Mouse (Mus musculus) liver, embryonic 16.5 days (tissue): ENCODE results near the gene Mfsd6l. TPM values are rescaled to one million over a fixed set of nuclear protein-coding genes. Genes with fewer than 3 reads are reported as not detected.
A peak's percentile ranks its signal among the peaks of the same experiment; 100 is the strongest.

Experiments
- ATAC-seq: fragments of 200-750 bp; cut with Nextera tagmentation; 2 replicates; pipeline ENCODE4 v1.8.0; 2017; ENCODE audit warnings: low read depth, mild to moderate bottlenecking, moderate number of reproducible peaks, moderate library complexity
- H3K27ac ChIP-seq: fragments of 300-500 bp; sonication (generic); 2 replicates; pipeline ENCODE4 v1.5.1; 2014; ENCODE audit warnings: mild to moderate bottlenecking, low read length
- H3K27me3 ChIP-seq: fragments of 300-500 bp; sonication (generic); 2 replicates; pipeline ENCODE4 v1.6.1; 2014; ENCODE audit warnings: low read depth, low read length, mixed read lengths; ENCODE audit not compliant: control insufficient read depth, insufficient read depth
- H3K36me3 ChIP-seq: fragments of 300-500 bp; sonication (generic); 2 replicates; pipeline ENCODE4 v1.6.1; 2014; ENCODE audit warnings: mild to moderate bottlenecking; ENCODE audit not compliant: control insufficient read depth, insufficient read depth
- H3K4me1 ChIP-seq: fragments of 300-500 bp; sonication (generic); 2 replicates; pipeline ENCODE4 v1.6.1; 2014; ENCODE audit warnings: low read depth, low read length, mixed read lengths; ENCODE audit not compliant: control insufficient read depth
- H3K4me2 ChIP-seq: fragments of 300-500 bp; sonication (generic); 2 replicates; pipeline ENCODE4 v1.6.1; 2014; ENCODE audit warnings: low read depth, low read length, mixed read lengths
- H3K4me3 ChIP-seq: fragments of 300-500 bp; sonication (generic); 2 replicates; pipeline ENCODE4 v1.5.1; 2014; ENCODE audit warnings: low read depth, mild to moderate bottlenecking, low read length
- H3K9ac ChIP-seq: fragments of 300-500 bp; sonication (generic); 2 replicates; pipeline ENCODE4 v1.6.1; 2014; ENCODE audit warnings: low read depth, low read length
- H3K9me3 ChIP-seq: fragments of 300-500 bp; sonication (generic); replicated peaks from 2 replicates; pipeline ENCODE4 v1.6.1; 2016; ENCODE audit warnings: low read length; ENCODE audit not compliant: control insufficient read depth
- WGBS: fragments of 180-500 bp; shearing (Covaris S2); extraction: QIAGEN DNeasy Blood & Tissue Kit; methylation state at CpG from one replicate; pipeline ENCODE4 v1.1.7; 2014; ENCODE audit not compliant: insufficient replicate concordance; 5-methylcytosine and 5-hydroxymethylcytosine counted together
- polyA plus RNA-seq: library from polyadenylated mRNA; unstranded; fragments of >200 nt; fragmentation: Nextera tagmentation; extraction: Ambion mirVana; gene quantifications from 2 replicates; pipeline ENCODE4 v1.2.1, GENCODE M21; 2015

The Mfsd6l gene
- polyA plus RNA-seq, 1 experiment from 2014 or later: 0.04 TPM

GRCm38 (mm10) chr11:68564356-68565031 lies 8.5 kb downstream of the Mfsd6l start:
- H3K27me3 ChIP-seq: no peaks in the 10 kb centered on the region
- H3K9me3 ChIP-seq: no peaks in the 10 kb centered on the region
- H3K36me3 ChIP-seq: no peaks in the 10 kb centered on the region
- H3K4me2 ChIP-seq: no peak overlapping the region
- H3K4me1 ChIP-seq: no peaks in the 10 kb centered on the region
- no peak for ATAC-seq
- no peak overlapping the region for H3K9ac ChIP-seq
- no peak overlapping the region for H3K4me3 ChIP-seq
- WGBS: 53% methylated on average over 13 of the region's 13 CpGs
- H3K27ac ChIP-seq: no peak overlapping the region

- H3K27ac ChIP-seq: no peak overlapping the region
- H3K4me1 ChIP-seq: no peaks in the 10 kb centered on the region
- no peak overlapping the region for H3K4me3 ChIP-seq
- no peaks in the 10 kb centered on the region for H3K27me3 ChIP-seq
- no peak overlapping the region for H3K9ac ChIP-seq
- no peaks in the 10 kb centered on the region for H3K36me3 ChIP-seq
- ATAC-seq: no peak
- H3K9me3 ChIP-seq: no peaks in the 10 kb centered on the region
- H3K4me2 ChIP-seq: no peak overlapping the region
- WGBS: 63% methylated on average over 3 of the region's 3 CpGs
These were observed 9.0 kb downstream of the Mfsd6l start for GRCm38 (mm10) chr11:68565032-68565429.

GRCm38 (mm10) chr11:68566447-68567059 lies 10.6 kb downstream of the Mfsd6l start:
- no peak overlapping the region for H3K9ac ChIP-seq

DNA sequence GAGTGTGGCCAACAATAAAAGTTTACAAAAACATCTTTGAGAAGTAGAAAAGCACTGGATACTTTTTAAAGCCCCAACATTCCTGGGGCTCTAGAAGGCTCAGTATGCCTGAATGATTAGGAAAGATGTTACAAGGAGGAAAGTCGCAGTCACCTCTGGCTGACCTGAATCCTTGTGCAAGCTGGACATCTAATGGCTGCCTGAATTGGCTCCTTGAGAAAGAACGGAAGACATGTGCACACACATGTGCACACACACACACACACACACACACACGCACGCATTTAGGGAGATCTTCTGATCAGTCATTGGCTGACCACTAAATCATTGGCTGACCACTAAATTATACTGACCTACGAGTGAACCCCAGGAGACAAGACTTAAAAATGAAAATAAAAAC lies 14.9 kb downstream of the Mfsd6l start:
- no peaks in the 10 kb centered on the region for H3K4me1 ChIP-seq
- no peaks in the 10 kb centered on the region for H3K27me3 ChIP-seq
- H3K36me3 ChIP-seq: no peaks in the 10 kb centered on the region
- no peak overlapping the region for H3K27ac ChIP-seq
- ATAC-seq: no peak
- no peak overlapping the region for H3K4me3 ChIP-seq
- no peaks in the 10 kb centered on the region for H3K9me3 ChIP-seq
- WGBS: 58% methylated on average over 5 of the region's 5 CpGs
- H3K4me2 ChIP-seq: no peak overlapping the region
- H3K9ac ChIP-seq: no peak overlapping the region

More at GRCm38 (mm10) chr11:68566447-68567059, 10.6 kb downstream of the Mfsd6l start:
- Histone ChIP-seq H3K9me3 (no peaks in the 10 kb centered on the region), H3K4me1 (no peaks in the 10 kb centered on the region), H3K27me3 (no peaks in the 10 kb centered on the region), H3K36me3 (no peaks in the 10 kb centered on the region), H3K4me2 (peak overlapping the region; percentile 26; the same call in 1 of the 2 replicates), H3K4me3 (no peak overlapping the region), H3K27ac (no peak overlapping the region)
- ATAC-seq: no peak
- 20% methylated on average over 17 of the region's 17 CpGs for WGBS

DNA sequence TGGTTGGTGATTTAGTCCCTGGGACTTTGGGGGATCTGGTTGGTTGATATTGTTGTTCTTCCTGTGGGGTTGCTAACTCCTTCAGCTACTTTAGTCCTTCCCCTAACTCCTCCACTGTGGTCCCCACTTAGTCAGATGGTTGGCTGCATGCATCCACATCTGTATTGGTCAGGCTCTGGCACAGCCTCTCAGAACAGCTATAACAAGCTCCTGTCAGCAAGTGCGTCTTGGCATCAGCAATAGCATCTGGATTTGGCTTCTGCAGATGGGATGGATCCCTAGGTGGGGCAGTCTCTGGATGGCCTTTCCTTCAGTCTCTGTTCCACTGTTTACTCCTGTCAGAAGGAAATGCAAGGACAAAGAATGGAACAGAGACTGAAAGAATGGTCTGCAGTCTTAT lies 21.1 kb downstream of the Mfsd6l start:
- ATAC-seq: no peak
- no peaks in the 10 kb centered on the region for H3K27me3 ChIP-seq
- H3K27ac ChIP-seq: no peak overlapping the region
- H3K9me3 ChIP-seq: no peaks in the 10 kb centered on the region
- no peak overlapping the region for H3K4me3 ChIP-seq
- no peaks in the 10 kb centered on the region for H3K36me3 ChIP-seq
- no peak overlapping the region for H3K9ac ChIP-seq
- 62% methylated on average over 1 of the region's 1 CpGs for WGBS
- no peaks in the 10 kb centered on the region for H3K4me1 ChIP-seq
- H3K4me2 ChIP-seq: no peak overlapping the region

GRCm38 (mm10) chr11:68579462-68579881 lies 23.5 kb downstream of the Mfsd6l start:
- no peaks in the 10 kb centered on the region for H3K9me3 ChIP-seq
- no peak for ATAC-seq
- 43% methylated on average over 9 of the region's 9 CpGs for WGBS

GRCm38 (mm10) chr11:68580566-68580965 lies 24.6 kb downstream of the Mfsd6l start:
- Histone ChIP-seq H3K4me3 (no peak overlapping the region), H3K36me3 (no peaks in the 10 kb centered on the region), H3K4me1 (no peaks in the 10 kb centered on the region), H3K27me3 (no peaks in the 10 kb centered on the region), H3K9me3 (no peaks in the 10 kb centered on the region), H3K9ac (no peak overlapping the region), H3K4me2 (no peak overlapping the region), H3K27ac (no peak overlapping the region)
- ATAC-seq: no peak
- 63% methylated on average over 6 of the region's 6 CpGs for WGBS

More at GRCm38 (mm10) chr11:68579462-68579881, 23.5 kb downstream of the Mfsd6l start:
- H3K27me3 ChIP-seq: no peaks in the 10 kb centered on the region
- H3K4me1 ChIP-seq: no peaks in the 10 kb centered on the region
- H3K4me3 ChIP-seq: no peak overlapping the region
- H3K4me2 ChIP-seq: no peak overlapping the region
- no peak overlapping the region for H3K9ac ChIP-seq
- no peaks in the 10 kb centered on the region for H3K36me3 ChIP-seq
- H3K27ac ChIP-seq: no peak overlapping the region

- Histone ChIP-seq H3K27me3 (no peaks in the 10 kb centered on the region), H3K27ac (no peak overlapping the region), H3K4me3 (no peak overlapping the region), H3K4me1 (no peaks in the 10 kb centered on the region), H3K4me2 (no peak overlapping the region), H3K9ac (no peak overlapping the region), H3K9me3 (no peaks in the 10 kb centered on the region), H3K36me3 (no peaks in the 10 kb centered on the region)
- ATAC-seq: no peak
- WGBS: 74% methylated on average over 13 of the region's 13 CpGs
These were observed 27.2 kb downstream of the Mfsd6l start for GRCm38 (mm10) chr11:68583225-68583624.

GRCm38 (mm10) chr11:68583906-68584480 lies 28.0 kb downstream of the Mfsd6l start:
- no peak overlapping the region for H3K27ac ChIP-seq
- 65% methylated on average over 8 of the region's 8 CpGs for WGBS
- H3K9me3 ChIP-seq: no peaks in the 10 kb centered on the region
- no peaks in the 10 kb centered on the region for H3K4me1 ChIP-seq
- no peaks in the 10 kb centered on the region for H3K36me3 ChIP-seq
- no peaks in the 10 kb centered on the region for H3K27me3 ChIP-seq
- no peak overlapping the region for H3K9ac ChIP-seq
- H3K4me3 ChIP-seq: no peak overlapping the region
- no peak for ATAC-seq
- no peak overlapping the region for H3K4me2 ChIP-seq
